Mouse (Mus musculus) myocyte (in vitro differentiated cells): ENCODE data around the gene Rspo1. TPM values are rescaled to one million over a fixed set of nuclear protein-coding genes. Genes with fewer than 3 reads are reported as not detected.
A peak's percentile ranks its signal among the peaks of the same experiment; 100 is the strongest.

ENCODE experiments used
- H3K27me3 ChIP-seq: one replicate; pipeline ENCODE4 v1.6.1; 2011; ENCODE audit not compliant: control insufficient read depth, insufficient read depth, insufficient read length
- H3K36me3 ChIP-seq: one replicate; pipeline ENCODE4 v1.6.1; 2011; ENCODE audit not compliant: control insufficient read depth, insufficient read depth
- H3K4me2 ChIP-seq: one replicate; pipeline ENCODE4 v1.6.1; 2011; ENCODE audit warnings: low read depth, control low read depth
- H3K4me3 ChIP-seq: one replicate; pipeline ENCODE4 v1.5.1; 2011; ENCODE audit warnings: mild to moderate bottlenecking, control low read depth, moderate library complexity
- H3K79me2 ChIP-seq: one replicate; pipeline ENCODE4 v1.6.1; 2011; ENCODE audit not compliant: control insufficient read depth, insufficient read depth
- H3ac ChIP-seq: one replicate; pipeline ENCODE4 v1.6.1; 2011; ENCODE audit not compliant: control insufficient read depth, insufficient read length
- CEBPB ChIP-seq: IDR thresholded peaks from 2 replicates; pipeline ENCODE4 v1.6.1; 2011; ENCODE audit warnings: mild to moderate bottlenecking, moderate library complexity; ENCODE audit not compliant: poor library complexity, insufficient read depth, severe bottlenecking
- E2F4 ChIP-seq: IDR thresholded peaks from one replicate; pipeline ENCODE4 v1.6.1; 2011; ENCODE audit warnings: mild to moderate bottlenecking, control low read depth, moderate library complexity; ENCODE audit not compliant: insufficient read depth
- MAX ChIP-seq: IDR thresholded peaks from one replicate; pipeline ENCODE4 v1.6.1; 2011; ENCODE audit warnings: low read depth, mild to moderate bottlenecking, control low read depth
- MYOD1 ChIP-seq, 3 experiments: IDR thresholded peaks; one replicate each; pipeline ENCODE4 v1.6.1; 2011; ENCODE audit warnings: control low read depth in 2 of 3, low read depth in 2 of 3, mild to moderate bottlenecking in 2 of 3, moderate library complexity in 1 of 3; ENCODE audit not compliant: insufficient read length in 2 of 3, control insufficient read depth in 1 of 3
- MYOG ChIP-seq, 3 experiments: IDR thresholded peaks; one replicate each; pipeline ENCODE4 v1.6.1; 2011; ENCODE audit warnings: control low read depth in 2 of 3, low read depth in 2 of 3, mild to moderate bottlenecking in 2 of 3; ENCODE audit not compliant: insufficient read length in 2 of 3, control insufficient read depth in 1 of 3, insufficient read depth in 1 of 3
- POLR2A ChIP-seq: IDR thresholded peaks from one replicate; pipeline ENCODE4 v1.6.1; 2011; ENCODE audit warnings: low read depth, mild to moderate bottlenecking, control low read depth, moderate library complexity; ENCODE audit not compliant: insufficient read length
- POLR2AphosphoS2 ChIP-seq: IDR thresholded peaks from one replicate; pipeline ENCODE4 v1.6.1; 2011; ENCODE audit warnings: low read depth, control low read depth; ENCODE audit not compliant: insufficient read length
- REST ChIP-seq: IDR thresholded peaks from one replicate; pipeline ENCODE4 v1.6.1; 2011; ENCODE audit warnings: mild to moderate bottlenecking, control low read depth, moderate library complexity; ENCODE audit not compliant: insufficient read depth, insufficient read length
- SRF ChIP-seq: IDR thresholded peaks from one replicate; pipeline ENCODE4 v1.6.1; 2011; ENCODE audit warnings: low read depth; ENCODE audit not compliant: control insufficient read depth, insufficient read length
- TCF12 ChIP-seq: IDR thresholded peaks from one replicate; pipeline ENCODE4 v1.6.1; 2011; ENCODE audit warnings: mild to moderate bottlenecking, control low read depth; ENCODE audit not compliant: poor library complexity, insufficient read depth, severe bottlenecking
- TCF3 ChIP-seq: IDR thresholded peaks from one replicate; pipeline ENCODE4 v1.6.1; 2011; ENCODE audit warnings: low read depth, control low read depth; ENCODE audit not compliant: insufficient read length
- USF1 ChIP-seq: IDR thresholded peaks from one replicate; pipeline ENCODE4 v1.6.1; 2011; ENCODE audit warnings: low read depth, mild to moderate bottlenecking, control low read depth, moderate library complexity
- polyA plus RNA-seq: library from polyadenylated mRNA; unstranded; fragments of >200 nt; fragmentation: generic; extraction: Trizol; gene quantifications from one replicate; pipeline ENCODE4 v1.2.1, GENCODE M21; 2012; ENCODE audit warnings: missing spikeins

Gene Rspo1
- polyA plus RNA-seq, 1 experiment, result 0.02 TPM

GRCm38 (mm10) chr4:124943781-124944180, 42.4 kb upstream of the Rspo1 start:
- H3K4me3 ChIP-seq, result no peak overlapping the region
- H3K27me3 ChIP-seq, result no peaks in the 10 kb centered on the region
- no peaks in the 10 kb centered on the region for H3K79me2 ChIP-seq
- H3K36me3 ChIP-seq, result peaks cover 9% of the 10 kb centered on the region
- H3ac ChIP-seq, result no peak overlapping the region
- H3K4me2 ChIP-seq, result no peak overlapping the region
- TF ChIP-seq USF1 (no peak), TCF3 (no peak), MYOD1 (IDR thresholded peaks at IDR 0.05; ENCODE audit: control insufficient read depth in 1 of 3, insufficient read length in 2 of 3, low read depth in 2 of 3) (no peak), REST (no peak), SRF (no peak), MYOG (IDR thresholded peaks at IDR 0.05; ENCODE audit: control insufficient read depth in 1 of 3, insufficient read depth in 1 of 3, insufficient read length in 2 of 3, low read depth in 2 of 3) (no peak), E2F4 (no peak), POLR2AphosphoS2 (no peak), CEBPB (no peak), MAX (no peak), POLR2A (no peak), TCF12 (no peak)

- H3K27me3 ChIP-seq, result no peaks in the 10 kb centered on the region
- no peak overlapping the region for H3K4me2 ChIP-seq
- no peak overlapping the region for H3ac ChIP-seq
- H3K79me2 ChIP-seq, result no peaks in the 10 kb centered on the region
- peaks cover 8% of the 10 kb centered on the region for H3K36me3 ChIP-seq
- H3K4me3 ChIP-seq, result no peak overlapping the region
- TF ChIP-seq POLR2A (no peak), SRF (peak; percentile 95)
These were observed 41.3 kb upstream of the Rspo1 start for GRCm38 (mm10) chr4:124944961-124945360.

- no peak for TF ChIP-seq MYOG (IDR thresholded peaks at IDR 0.05; ENCODE audit: control insufficient read depth in 1 of 3, insufficient read depth in 1 of 3, insufficient read length in 2 of 3, low read depth in 2 of 3)
- TF ChIP-seq POLR2A, result no peak
- TF ChIP-seq USF1, result no peak
- H3K79me2 ChIP-seq, result no peaks in the 10 kb centered on the region
- H3K4me2 ChIP-seq, result no peak overlapping the region
- H3K27me3 ChIP-seq, result peaks cover 16% of the 10 kb centered on the region
- no peaks in the 10 kb centered on the region for H3K36me3 ChIP-seq
- no peak overlapping the region for H3ac ChIP-seq
- H3K4me3 ChIP-seq, result no peak overlapping the region
These were observed 36.7 kb upstream of the Rspo1 start for GRCm38 (mm10) chr4:124949488-124949887.

- Histone ChIP-seq H3ac (no peak overlapping the region), H3K4me2 (no peak overlapping the region), H3K36me3 (no peaks in the 10 kb centered on the region), H3K27me3 (peaks cover 21% of the 10 kb centered on the region), H3K79me2 (no peaks in the 10 kb centered on the region), H3K4me3 (no peak overlapping the region)
- TF ChIP-seq REST (no peak), TCF12 (no peak), E2F4 (no peak), CEBPB (no peak), SRF (no peak), MAX (no peak), POLR2A (no peak), USF1 (no peak), TCF3 (no peak), MYOD1 (IDR thresholded peaks at IDR 0.05; ENCODE audit: control insufficient read depth in 1 of 3, insufficient read length in 2 of 3, low read depth in 2 of 3) (no peak), POLR2AphosphoS2 (no peak), MYOG (IDR thresholded peaks at IDR 0.05; ENCODE audit: control insufficient read depth in 1 of 3, insufficient read depth in 1 of 3, insufficient read length in 2 of 3, low read depth in 2 of 3) (no peak)
These were observed 35.8 kb upstream of the Rspo1 start for GRCm38 (mm10) chr4:124950181-124951035.

- H3K4me2 ChIP-seq, result no peak overlapping the region
- H3K4me3 ChIP-seq, result no peak overlapping the region
These were observed 35.2 kb upstream of the Rspo1 start for GRCm38 (mm10) chr4:124951036-124951433.

More at GRCm38 (mm10) chr4:124951036-124951433, 35.2 kb upstream of the Rspo1 start:
- Histone ChIP-seq H3K27me3 (peaks cover 25% of the 10 kb centered on the region), H3ac (no peak overlapping the region), H3K79me2 (no peaks in the 10 kb centered on the region), H3K36me3 (no peaks in the 10 kb centered on the region)
- TF ChIP-seq MYOD1 (IDR thresholded peaks at IDR 0.05; ENCODE audit: control insufficient read depth in 1 of 3, insufficient read length in 2 of 3, low read depth in 2 of 3), result no peak
- TF ChIP-seq REST, result no peak
- no peak for TF ChIP-seq POLR2AphosphoS2
- TF ChIP-seq TCF3, result no peak
- TF ChIP-seq MAX, result no peak
- TF ChIP-seq TCF12, result no peak
- no peak for TF ChIP-seq MYOG (IDR thresholded peaks at IDR 0.05; ENCODE audit: control insufficient read depth in 1 of 3, insufficient read depth in 1 of 3, insufficient read length in 2 of 3, low read depth in 2 of 3)
- no peak for TF ChIP-seq E2F4
- TF ChIP-seq SRF, result no peak
- TF ChIP-seq POLR2A, result no peak
